Mouse (Mus musculus) stomach, embryonic 15.5 days (tissue): ENCODE measurements around the gene Arhgap22. TPM values are rescaled to one million over a fixed set of nuclear protein-coding genes. Genes with fewer than 3 reads are reported as not detected.

ENCODE experiments used
- ATAC-seq: fragments of 200-750 bp; cut with Nextera tagmentation; 2 replicates; pipeline ENCODE4 v1.8.0; 2017; ENCODE audit warnings: low read depth, moderate number of reproducible peaks, moderate TSS enrichment; ENCODE audit not compliant: insufficient read depth, low FRiP score
- H3K27ac ChIP-seq: fragments of 300-500 bp; sonication (generic); 2 replicates; pipeline ENCODE4 v1.5.1; 2015; ENCODE audit warnings: mild to moderate bottlenecking, inconsistent platforms
- H3K27me3 ChIP-seq: fragments of 300-500 bp; sonication (generic); replicated peaks from 2 replicates; pipeline ENCODE4 v1.6.1; 2015; ENCODE audit warnings: inconsistent platforms
- H3K36me3 ChIP-seq: fragments of 300-500 bp; sonication (generic); 2 replicates; pipeline ENCODE4 v1.6.1; 2015; ENCODE audit warnings: inconsistent platforms
- H3K4me1 ChIP-seq: fragments of 300-500 bp; sonication (generic); 2 replicates; pipeline ENCODE4 v1.6.1; 2015; ENCODE audit warnings: inconsistent platforms
- H3K4me2 ChIP-seq: fragments of 300-500 bp; sonication (generic); 2 replicates; pipeline ENCODE4 v1.6.1; 2015; ENCODE audit warnings: mild to moderate bottlenecking, inconsistent platforms
- H3K4me3 ChIP-seq: fragments of 300-500 bp; sonication (generic); replicated peaks from 2 replicates; pipeline ENCODE4 v1.5.1; 2015; ENCODE audit warnings: inconsistent platforms
- H3K9ac ChIP-seq: fragments of 300-500 bp; sonication (generic); 2 replicates; pipeline ENCODE4 v1.6.1; 2015; ENCODE audit warnings: inconsistent platforms
- H3K9me3 ChIP-seq: fragments of 300-500 bp; sonication (generic); 2 replicates; pipeline ENCODE4 v1.6.1; 2016; ENCODE audit warnings: inconsistent platforms
- WGBS: fragments of 180-500 bp; shearing (Covaris S2); methylation state at CpG from one replicate; pipeline ENCODE4 v1.1.7; 2015; 5-methylcytosine and 5-hydroxymethylcytosine counted together
- polyA plus RNA-seq: library from polyadenylated mRNA; unstranded; fragments of >200 nt; fragmentation: Nextera tagmentation; extraction: Ambion mirVana; gene quantifications from 2 replicates; pipeline ENCODE4 v1.2.1, GENCODE M21; 2015

The Arhgap22 gene
- polyA plus RNA-seq, 1 experiment from 2014 or later, result 6.3 TPM

DNA sequence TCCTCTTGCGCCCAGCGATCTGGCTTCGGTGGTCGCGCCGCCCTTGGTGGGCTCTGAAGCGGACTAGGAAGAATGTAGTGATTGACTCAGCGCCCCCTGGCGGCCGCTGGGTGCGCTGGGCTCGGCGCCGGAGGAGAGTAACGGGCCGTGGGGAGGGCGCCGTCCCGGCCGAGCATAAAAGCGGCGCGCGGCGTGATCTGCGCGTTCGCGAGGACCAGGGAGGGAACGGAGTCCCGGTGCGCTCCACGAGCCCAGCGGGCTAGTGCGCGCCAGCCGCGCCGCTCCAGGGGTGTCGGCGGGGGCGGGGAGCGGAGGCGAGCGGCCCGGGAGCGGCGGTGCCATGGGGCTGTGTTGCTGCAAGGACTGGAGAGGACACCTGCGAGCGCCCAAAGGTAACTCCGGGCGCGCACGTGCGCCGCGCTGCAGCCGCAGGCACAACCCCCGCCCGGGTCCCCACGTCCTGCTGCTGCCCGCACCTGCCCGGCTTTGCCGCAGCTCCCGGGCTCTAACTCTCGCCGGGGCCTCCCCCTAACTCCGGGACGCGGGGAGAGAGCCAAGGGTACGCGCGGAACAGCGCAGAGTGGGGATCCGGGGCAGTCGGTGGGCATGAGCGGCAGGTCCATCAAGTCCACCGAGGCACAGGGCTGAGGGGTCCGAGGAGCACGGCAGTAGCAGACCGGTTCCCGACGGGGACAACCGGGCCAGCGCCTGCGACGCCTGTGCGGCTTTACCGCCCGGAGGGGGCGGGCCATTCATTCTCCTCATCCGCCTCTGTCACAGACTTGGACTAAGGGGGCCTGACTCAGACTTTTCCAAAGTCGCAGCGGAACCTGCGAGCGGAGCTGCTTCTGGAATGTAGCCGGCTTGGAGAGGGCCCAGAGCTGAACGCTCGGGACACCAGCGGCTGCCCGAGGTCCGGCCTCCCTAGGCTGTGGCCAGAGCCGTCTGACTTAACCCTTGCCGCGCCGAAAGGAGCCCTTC lies 106.0 kb downstream of the Arhgap22 start:
- WGBS, result under 1% methylated on average over 104 of the region's 106 CpGs
- Histone ChIP-seq H3K4me1 (peaks cover 24% of the 10 kb centered on the region), H3K9ac (peak overlapping the region; percentile 23; the same call in 1 of the 2 replicates), H3K9me3 (no peaks in the 10 kb centered on the region), H3K27me3 (0 out of 2 replicates have a peak, but pooled peaks cover under 1% of the 10 kb centered on the region), H3K4me2 (peak overlapping the region; percentile 100), H3K36me3 (no peaks in the 10 kb centered on the region), H3K4me3 (peak overlapping the region; percentile 61), H3K27ac (no peak overlapping the region)
- ATAC-seq, result peak; percentile 56

DNA sequence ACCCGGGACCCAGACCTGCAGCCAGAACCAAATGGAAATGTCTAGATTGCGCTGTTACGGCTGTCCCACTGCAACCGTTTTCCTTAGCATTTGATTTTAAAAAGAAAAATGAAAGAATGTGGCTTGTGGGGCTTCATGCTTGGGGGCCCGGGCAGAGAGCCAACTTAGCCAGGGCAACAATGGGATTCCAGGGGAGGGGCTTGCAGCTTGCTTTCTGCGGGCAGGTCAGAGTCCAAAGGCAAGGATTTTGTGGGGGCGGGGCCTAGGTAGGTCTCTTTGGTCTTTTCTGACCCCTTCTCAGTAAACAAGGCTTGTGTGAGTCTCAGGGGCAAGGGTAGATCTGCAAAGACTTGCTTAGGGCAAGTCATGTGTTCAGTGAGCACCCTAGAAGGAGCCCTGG lies 107.0 kb downstream of the Arhgap22 start:
- ATAC-seq, result no peak
- H3K9me3 ChIP-seq, result no peaks in the 10 kb centered on the region
- H3K27ac ChIP-seq, result no peak overlapping the region
- peaks cover 24% of the 10 kb centered on the region for H3K4me1 ChIP-seq
- no peaks in the 10 kb centered on the region for H3K36me3 ChIP-seq
- no peaks in the 10 kb centered on the region for H3K27me3 ChIP-seq
- peak overlapping the region; percentile 61 for H3K4me3 ChIP-seq
- peak overlapping the region; percentile 100 for H3K4me2 ChIP-seq
- H3K9ac ChIP-seq, result no peak overlapping the region
- WGBS, result 9% methylated on average over 7 of the region's 7 CpGs

DNA sequence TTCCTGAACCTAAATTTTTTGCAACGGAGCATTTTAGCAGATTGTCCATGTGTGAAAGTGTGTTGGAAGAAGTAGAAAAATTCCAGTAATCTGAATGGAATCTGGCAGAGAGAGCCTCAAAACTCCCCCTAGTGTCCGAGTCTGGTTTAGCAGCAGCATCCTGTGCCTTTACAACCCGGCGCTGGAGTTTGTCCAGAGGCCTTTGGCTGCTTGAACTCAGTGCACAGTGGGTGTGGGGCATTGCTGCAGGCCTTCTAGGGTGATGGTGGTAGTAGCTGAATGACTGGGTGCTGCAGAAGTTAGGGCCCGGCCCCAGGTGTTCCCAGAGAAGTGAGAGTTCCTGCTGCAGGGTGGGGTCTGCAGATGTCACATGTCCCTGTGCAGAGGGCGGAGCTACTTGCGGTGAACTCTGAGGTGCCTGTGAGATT lies 108.8 kb downstream of the Arhgap22 start:
- Histone ChIP-seq H3K27ac (no peak overlapping the region), H3K4me3 (no peak overlapping the region), H3K9ac (no peak overlapping the region), H3K36me3 (no peaks in the 10 kb centered on the region), H3K9me3 (no peaks in the 10 kb centered on the region), H3K4me1 (peaks cover 24% of the 10 kb centered on the region), H3K27me3 (no peaks in the 10 kb centered on the region), H3K4me2 (no peak overlapping the region)
- no peak for ATAC-seq
- 23% methylated on average over 7 of the region's 7 CpGs for WGBS

DNA sequence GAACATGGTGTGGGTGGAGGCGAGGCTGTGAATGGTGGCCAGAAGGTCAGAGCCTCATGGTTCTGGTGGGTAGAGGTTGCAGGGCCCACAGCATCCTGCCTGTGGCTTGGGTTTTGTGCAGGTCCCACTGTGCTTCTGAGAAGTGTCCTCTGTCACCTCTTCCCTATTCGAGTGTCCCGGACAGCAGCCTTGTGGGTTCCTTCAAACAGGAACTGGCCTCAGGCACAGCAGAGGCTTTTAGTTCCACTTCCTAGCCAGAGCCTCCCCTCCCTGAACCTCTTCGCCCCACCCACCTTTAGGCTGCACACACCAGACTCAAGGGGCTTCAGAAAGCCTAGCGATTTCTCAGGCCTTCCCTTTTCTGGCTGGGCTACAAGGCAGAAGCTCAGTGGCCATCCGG lies 110.7 kb downstream of the Arhgap22 start:
- no peak overlapping the region for H3K4me3 ChIP-seq
- no peaks in the 10 kb centered on the region for H3K36me3 ChIP-seq
- no peak overlapping the region for H3K27ac ChIP-seq
- H3K9ac ChIP-seq, result no peak overlapping the region
- ATAC-seq, result no peak
- H3K27me3 ChIP-seq, result no peaks in the 10 kb centered on the region
- H3K4me2 ChIP-seq, result no peak overlapping the region
- 66% methylated on average over 6 of the region's 6 CpGs for WGBS
- H3K9me3 ChIP-seq, result no peaks in the 10 kb centered on the region
- peaks cover 24% of the 10 kb centered on the region for H3K4me1 ChIP-seq

DNA sequence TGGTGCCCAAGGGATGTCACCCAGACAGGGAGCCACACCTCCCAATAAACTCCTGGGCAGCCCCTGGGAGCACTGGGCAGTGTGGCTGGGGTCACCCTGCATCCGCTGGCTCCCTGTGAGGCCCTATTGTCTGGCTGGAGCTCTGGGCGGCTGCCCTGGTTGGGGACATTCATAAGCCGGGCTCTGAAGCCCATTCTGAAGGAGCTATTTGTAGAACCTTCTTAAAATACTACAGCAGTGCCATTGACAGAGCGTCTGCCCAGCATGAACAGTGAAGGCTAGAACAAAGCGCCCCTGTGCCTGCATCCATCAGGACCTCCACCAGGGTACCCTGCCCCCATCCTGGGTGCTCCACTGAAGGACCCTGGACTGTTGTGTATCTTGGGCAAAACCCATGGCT lies 114.5 kb downstream of the Arhgap22 start:
- no peak overlapping the region for H3K9ac ChIP-seq
- H3K4me2 ChIP-seq, result no peak overlapping the region
- no peak overlapping the region for H3K4me3 ChIP-seq
- no peaks in the 10 kb centered on the region for H3K36me3 ChIP-seq
- H3K27me3 ChIP-seq, result no peaks in the 10 kb centered on the region
- WGBS, result 78% methylated on average over 5 of the region's 5 CpGs
- ATAC-seq, result no peak
- H3K4me1 ChIP-seq, result peaks cover 11% of the 10 kb centered on the region; the same call in 1 of the 2 replicates
- H3K9me3 ChIP-seq, result no peaks in the 10 kb centered on the region
- no peak overlapping the region for H3K27ac ChIP-seq

- Histone ChIP-seq H3K4me1 (peaks cover 11% of the 10 kb centered on the region; the same call in 1 of the 2 replicates), H3K9me3 (no peaks in the 10 kb centered on the region), H3K9ac (no peak overlapping the region), H3K4me3 (no peak overlapping the region), H3K4me2 (no peak overlapping the region), H3K36me3 (no peaks in the 10 kb centered on the region), H3K27me3 (no peaks in the 10 kb centered on the region), H3K27ac (no peak overlapping the region)
- ATAC-seq, result no peak
- 84% methylated on average over 5 of the region's 5 CpGs for WGBS
Observed at GRCm38 (mm10) chr14:33329297-33329805, 115.5 kb downstream of the Arhgap22 start.

GRCm38 (mm10) chr14:33330986-33331385 lies 117.2 kb downstream of the Arhgap22 start:
- H3K27ac ChIP-seq, result no peak overlapping the region
- no peak for ATAC-seq
- peaks cover 11% of the 10 kb centered on the region; the same call in 1 of the 2 replicates for H3K4me1 ChIP-seq
- 51% methylated on average over 4 of the region's 4 CpGs for WGBS
- H3K4me3 ChIP-seq, result no peak overlapping the region
- H3K4me2 ChIP-seq, result no peak overlapping the region
- H3K9me3 ChIP-seq, result no peaks in the 10 kb centered on the region
- H3K9ac ChIP-seq, result no peak overlapping the region
- H3K36me3 ChIP-seq, result no peaks in the 10 kb centered on the region
- no peaks in the 10 kb centered on the region for H3K27me3 ChIP-seq

- Histone ChIP-seq H3K27ac (no peak overlapping the region), H3K4me2 (no peak overlapping the region), H3K9ac (no peak overlapping the region), H3K4me3 (no peak overlapping the region), H3K9me3 (no peaks in the 10 kb centered on the region), H3K4me1 (peaks cover 11% of the 10 kb centered on the region; the same call in 1 of the 2 replicates), H3K36me3 (no peaks in the 10 kb centered on the region), H3K27me3 (no peaks in the 10 kb centered on the region)
- WGBS, result 44% methylated on average over 4 of the region's 4 CpGs
- 0 out of 2 replicates have a peak, but pooled peaks have one; percentile 25 for ATAC-seq
Observed at GRCm38 (mm10) chr14:33331627-33332026, 117.8 kb downstream of the Arhgap22 start.

GRCm38 (mm10) chr14:33333833-33334232 lies 120.0 kb downstream of the Arhgap22 start:
- H3K9ac ChIP-seq, result no peak overlapping the region
- no peak for ATAC-seq

GRCm38 (mm10) chr14:33334402-33334801 lies 120.6 kb downstream of the Arhgap22 start:
- Histone ChIP-seq H3K4me3 (no peak overlapping the region), H3K9ac (no peak overlapping the region), H3K27ac (no peak overlapping the region), H3K27me3 (no peaks in the 10 kb centered on the region), H3K36me3 (no peaks in the 10 kb centered on the region), H3K9me3 (no peaks in the 10 kb centered on the region), H3K4me1 (peaks cover 4% of the 10 kb centered on the region; the same call in 1 of the 2 replicates), H3K4me2 (no peak overlapping the region)
- 69% methylated on average over 4 of the region's 4 CpGs for WGBS
- ATAC-seq, result no peak

More at GRCm38 (mm10) chr14:33333833-33334232, 120.0 kb downstream of the Arhgap22 start:
- H3K36me3 ChIP-seq, result no peaks in the 10 kb centered on the region
- no peaks in the 10 kb centered on the region for H3K27me3 ChIP-seq
- H3K4me1 ChIP-seq, result peaks cover 4% of the 10 kb centered on the region; the same call in 1 of the 2 replicates
- H3K4me3 ChIP-seq, result no peak overlapping the region
- no peak overlapping the region for H3K27ac ChIP-seq
- 83% methylated on average over 4 of the region's 4 CpGs for WGBS
- H3K9me3 ChIP-seq, result no peaks in the 10 kb centered on the region
- no peak overlapping the region for H3K4me2 ChIP-seq

DNA sequence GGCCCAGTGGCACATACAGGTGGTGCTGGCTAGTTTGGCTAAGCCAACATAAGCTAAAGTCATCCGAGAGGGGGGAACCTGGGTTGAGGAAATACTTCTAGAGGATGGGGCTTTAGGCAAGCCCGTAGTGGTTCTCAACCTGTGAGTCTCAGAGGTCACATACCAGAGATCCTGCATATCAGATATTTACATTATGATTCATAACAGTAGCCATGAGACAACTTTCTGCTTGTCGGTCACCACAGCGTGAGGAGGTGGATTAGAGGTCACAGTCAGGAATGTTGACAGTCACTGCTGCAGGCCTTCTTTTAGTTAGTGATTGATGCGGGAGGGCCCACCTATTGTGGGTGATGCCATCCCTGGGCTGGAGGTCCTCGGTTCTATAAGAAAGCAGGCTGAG lies 121.9 kb downstream of the Arhgap22 start:
- H3K4me2 ChIP-seq, result no peak overlapping the region
- H3K36me3 ChIP-seq, result no peaks in the 10 kb centered on the region
- ATAC-seq, result no peak
- H3K4me3 ChIP-seq, result no peak overlapping the region
- 47% methylated on average over 6 of the region's 6 CpGs for WGBS
- H3K27ac ChIP-seq, result no peak overlapping the region
- no peak overlapping the region for H3K9ac ChIP-seq
- peaks cover 4% of the 10 kb centered on the region; the same call in 1 of the 2 replicates for H3K4me1 ChIP-seq
- no peaks in the 10 kb centered on the region for H3K9me3 ChIP-seq
- H3K27me3 ChIP-seq, result no peaks in the 10 kb centered on the region

- Histone ChIP-seq H3K4me1 (no peaks in the 10 kb centered on the region), H3K4me2 (no peak overlapping the region), H3K9me3 (no peaks in the 10 kb centered on the region), H3K36me3 (no peaks in the 10 kb centered on the region), H3K4me3 (no peak overlapping the region), H3K9ac (no peak overlapping the region), H3K27me3 (no peaks in the 10 kb centered on the region), H3K27ac (no peak overlapping the region)
- 68% methylated on average over 5 of the region's 5 CpGs for WGBS
- no peak for ATAC-seq
Observed at GRCm38 (mm10) chr14:33338684-33339083, 124.9 kb downstream of the Arhgap22 start.
